Mouse (Mus musculus) forebrain, embryonic 13.5 days (tissue): ENCODE data around the gene Etv1. TPM values are rescaled to one million over a fixed set of nuclear protein-coding genes. Genes with fewer than 3 reads are reported as not detected.
"Not testable (repeated sequence)": the region's sequence is repeated elsewhere in the genome, so short reads cannot be mapped to it uniquely, and the experiment has no call there.

Source experiments
- ATAC-seq: fragments of 200-750 bp; cut with Nextera tagmentation; 2 replicates; pipeline ENCODE4 v1.8.0; 2017
- H3K27ac ChIP-seq: fragments of 300-500 bp; sonication (generic); 2 replicates; pipeline ENCODE4 v1.5.1; 2015; ENCODE audit warnings: inconsistent platforms, mild to moderate bottlenecking, moderate library complexity
- H3K27me3 ChIP-seq: fragments of 300-500 bp; sonication (generic); 2 replicates; pipeline ENCODE4 v1.6.1; 2015; ENCODE audit warnings: mild to moderate bottlenecking, inconsistent platforms
- H3K36me3 ChIP-seq: fragments of 300-500 bp; sonication (generic); 2 replicates; pipeline ENCODE4 v1.6.1; 2015; ENCODE audit warnings: mild to moderate bottlenecking, inconsistent platforms; ENCODE audit not compliant: poor library complexity, severe bottlenecking
- H3K4me1 ChIP-seq: fragments of 300-500 bp; sonication (generic); 2 replicates; pipeline ENCODE4 v1.6.1; 2015; ENCODE audit warnings: inconsistent platforms
- H3K4me2 ChIP-seq: fragments of 300-500 bp; sonication (generic); 2 replicates; pipeline ENCODE4 v1.6.1; 2015; ENCODE audit warnings: inconsistent platforms, mild to moderate bottlenecking, moderate library complexity
- H3K4me3 ChIP-seq: fragments of 300-500 bp; sonication (generic); 2 replicates; pipeline ENCODE4 v1.5.1; 2015; ENCODE audit warnings: mild to moderate bottlenecking, inconsistent platforms
- H3K9ac ChIP-seq: fragments of 300-500 bp; sonication (generic); 2 replicates; pipeline ENCODE4 v1.6.1; 2015; ENCODE audit warnings: mild to moderate bottlenecking, inconsistent platforms
- H3K9me3 ChIP-seq: fragments of 300-500 bp; sonication (generic); replicated peaks from 2 replicates; pipeline ENCODE4 v1.6.1; 2016; ENCODE audit warnings: inconsistent platforms
- WGBS: fragments of 180-500 bp; shearing (Covaris S2); methylation state at CpG from one replicate; pipeline ENCODE4 v1.1.7; 2015; 5-methylcytosine and 5-hydroxymethylcytosine counted together
- polyA plus RNA-seq: library from polyadenylated mRNA; unstranded; fragments of >200 nt; fragmentation: Nextera tagmentation; extraction: Ambion mirVana; gene quantifications from 2 replicates; pipeline ENCODE4 v1.2.1, GENCODE M21; 2015

Gene Etv1
- polyA plus RNA-seq, 1 experiment from 2014 or later = 29.2 TPM

- Histone ChIP-seq H3K4me2 (no peak overlapping the region), H3K9me3 (no peaks in the 10 kb centered on the region), H3K27ac (no peak overlapping the region), H3K36me3 (no peaks in the 10 kb centered on the region), H3K27me3 (no peaks in the 10 kb centered on the region), H3K4me1 (no peaks in the 10 kb centered on the region), H3K9ac (no peak overlapping the region), H3K4me3 (no peak overlapping the region)
- no peak for ATAC-seq
- WGBS = 67% methylated on average over 10 of the region's 10 CpGs
These were observed 45.2 kb downstream of the Etv1 start for GRCm38 (mm10) chr12:38824405-38824804.

- Histone ChIP-seq H3K4me3 (no peak overlapping the region), H3K27ac (no peak overlapping the region), H3K9ac (no peak overlapping the region), H3K4me2 (no peak overlapping the region), H3K36me3 (no peaks in the 10 kb centered on the region), H3K27me3 (no peaks in the 10 kb centered on the region), H3K4me1 (peaks cover 9% of the 10 kb centered on the region), H3K9me3 (no peaks in the 10 kb centered on the region)
- WGBS = 89% methylated on average over 10 of the region's 10 CpGs
- ATAC-seq = no peak
These were observed 53.8 kb downstream of the Etv1 start for GRCm38 (mm10) chr12:38832981-38833380.

- H3K9ac ChIP-seq = no peak overlapping the region
- H3K4me2 ChIP-seq = no peak overlapping the region
- no peaks in the 10 kb centered on the region for H3K9me3 ChIP-seq
- 28% methylated on average over 4 of the region's 4 CpGs for WGBS
- H3K4me3 ChIP-seq = no peak overlapping the region
- peak; percentile 43 for ATAC-seq
- no peaks in the 10 kb centered on the region for H3K36me3 ChIP-seq
- peaks cover 9% of the 10 kb centered on the region for H3K4me1 ChIP-seq
- H3K27ac ChIP-seq = no peak overlapping the region
- no peaks in the 10 kb centered on the region for H3K27me3 ChIP-seq
These were observed 55.4 kb downstream of the Etv1 start for GRCm38 (mm10) chr12:38834581-38834980.

GRCm38 (mm10) chr12:38834986-38835385, 55.8 kb downstream of the Etv1 start:
- H3K4me1 ChIP-seq, H3K4me3 ChIP-seq, H3K9me3 ChIP-seq, H3K4me2 ChIP-seq, H3K27me3 ChIP-seq, H3K9ac ChIP-seq, H3K36me3 ChIP-seq, H3K27ac ChIP-seq: not testable (repeated sequence)
- WGBS = 62% methylated on average over 8 of the region's 8 CpGs
- peak; percentile 53 for ATAC-seq

GRCm38 (mm10) chr12:38843801-38844295, 64.7 kb downstream of the Etv1 start:
- WGBS = 0% methylated on average over 1 of the region's 1 CpGs
- Histone ChIP-seq H3K4me1 (peaks cover 10% of the 10 kb centered on the region), H3K27me3 (no peaks in the 10 kb centered on the region), H3K27ac (no peak overlapping the region), H3K36me3 (no peaks in the 10 kb centered on the region), H3K9ac (no peak overlapping the region), H3K4me3 (no peak overlapping the region), H3K9me3 (no peaks in the 10 kb centered on the region), H3K4me2 (no peak overlapping the region)
- ATAC-seq = peak; percentile 79

- WGBS = 84% methylated on average over 6 of the region's 6 CpGs
- H3K4me2 ChIP-seq = no peak overlapping the region
- ATAC-seq = no peak
These were observed 68.5 kb downstream of the Etv1 start for GRCm38 (mm10) chr12:38847500-38848261.

GRCm38 (mm10) chr12:38849994-38850393, 70.8 kb downstream of the Etv1 start:
- Histone ChIP-seq H3K27ac (no peak overlapping the region), H3K4me3 (no peak overlapping the region), H3K27me3 (no peaks in the 10 kb centered on the region), H3K4me2 (no peak overlapping the region), H3K9ac (no peak overlapping the region), H3K36me3 (no peaks in the 10 kb centered on the region), H3K9me3 (no peaks in the 10 kb centered on the region), H3K4me1 (peaks cover 10% of the 10 kb centered on the region)
- 81% methylated on average over 5 of the region's 5 CpGs for WGBS
- no peak for ATAC-seq

More at GRCm38 (mm10) chr12:38847500-38848261, 68.5 kb downstream of the Etv1 start:
- H3K27me3 ChIP-seq = no peaks in the 10 kb centered on the region
- H3K4me1 ChIP-seq = peaks cover 10% of the 10 kb centered on the region
- no peak overlapping the region for H3K9ac ChIP-seq
- H3K36me3 ChIP-seq = no peaks in the 10 kb centered on the region
- H3K9me3 ChIP-seq = no peaks in the 10 kb centered on the region
- no peak overlapping the region for H3K27ac ChIP-seq
- no peak overlapping the region for H3K4me3 ChIP-seq

- 8% methylated on average over 5 of the region's 5 CpGs for WGBS
- Histone ChIP-seq H3K9me3 (no peaks in the 10 kb centered on the region), H3K9ac (no peak overlapping the region), H3K4me1 (peaks cover 13% of the 10 kb centered on the region), H3K27ac (no peak overlapping the region), H3K4me3 (no peak overlapping the region), H3K27me3 (no peaks in the 10 kb centered on the region), H3K36me3 (0 out of 2 replicates have a peak, but pooled peaks cover 4% of the 10 kb centered on the region), H3K4me2 (peak overlapping the region; percentile 17; the same call in 1 of the 2 replicates)
- ATAC-seq = peak; percentile 53; the same call in 1 of the 2 replicates
These were observed 75.1 kb downstream of the Etv1 start for GRCm38 (mm10) chr12:38854274-38854673.

- peak; percentile 39; the same call in 1 of the 2 replicates for ATAC-seq
- peak overlapping the region; percentile 17; the same call in 1 of the 2 replicates for H3K4me2 ChIP-seq
- no peak overlapping the region for H3K9ac ChIP-seq
- 25% methylated on average over 6 of the region's 6 CpGs for WGBS
- H3K4me3 ChIP-seq = no peak overlapping the region
- H3K27me3 ChIP-seq = no peaks in the 10 kb centered on the region
- no peak overlapping the region for H3K27ac ChIP-seq
- no peaks in the 10 kb centered on the region for H3K9me3 ChIP-seq
- peaks cover 13% of the 10 kb centered on the region for H3K4me1 ChIP-seq
- H3K36me3 ChIP-seq = 0 out of 2 replicates have a peak, but pooled peaks cover 4% of the 10 kb centered on the region
These were observed 75.6 kb downstream of the Etv1 start for GRCm38 (mm10) chr12:38854751-38855150.

- Histone ChIP-seq H3K9ac (no peak overlapping the region), H3K4me3 (no peak overlapping the region), H3K9me3 (no peaks in the 10 kb centered on the region), H3K36me3 (0 out of 2 replicates have a peak, but pooled peaks cover 4% of the 10 kb centered on the region), H3K27me3 (no peaks in the 10 kb centered on the region), H3K4me1 (peaks cover 22% of the 10 kb centered on the region), H3K27ac (no peak overlapping the region), H3K4me2 (no peak overlapping the region)
- 90% methylated on average over 4 of the region's 4 CpGs for WGBS
- no peak for ATAC-seq
These were observed 80.5 kb downstream of the Etv1 start for GRCm38 (mm10) chr12:38859675-38860074.

- ATAC-seq = peak; percentile 62; the same call in 1 of the 2 replicates
- no peak overlapping the region for H3K27ac ChIP-seq
These were observed 81.3 kb downstream of the Etv1 start for GRCm38 (mm10) chr12:38860168-38861115.

GRCm38 (mm10) chr12:38863395-38863794, 84.2 kb downstream of the Etv1 start:
- Histone ChIP-seq H3K27me3 (no peaks in the 10 kb centered on the region), H3K36me3 (no peaks in the 10 kb centered on the region), H3K4me2 (no peak overlapping the region), H3K9me3 (no peaks in the 10 kb centered on the region), H3K4me3 (no peak overlapping the region), H3K27ac (no peak overlapping the region), H3K4me1 (peaks cover 16% of the 10 kb centered on the region), H3K9ac (no peak overlapping the region)
- WGBS = 83% methylated on average over 4 of the region's 4 CpGs
- ATAC-seq = no peak

More at GRCm38 (mm10) chr12:38860168-38861115, 81.3 kb downstream of the Etv1 start:
- Histone ChIP-seq H3K27me3 (no peaks in the 10 kb centered on the region), H3K36me3 (0 out of 2 replicates have a peak, but pooled peaks cover 4% of the 10 kb centered on the region), H3K9me3 (no peaks in the 10 kb centered on the region), H3K4me3 (no peak overlapping the region), H3K4me2 (no peak overlapping the region), H3K4me1 (peaks cover 16% of the 10 kb centered on the region), H3K9ac (no peak overlapping the region)
- 26% methylated on average over 7 of the region's 7 CpGs for WGBS
